Mouse (Mus musculus) heart, postnatal 0 days (tissue): ENCODE measurements around the gene Pigg.

ENCODE experiments used
- CTCF ChIP-seq: IDR thresholded peaks from 2 replicates; pipeline ENCODE4 v1.5.1; 2016; ENCODE audit warnings: antibody characterized with exemption, control low read depth, low read depth
- EP300 ChIP-seq: IDR thresholded peaks from 2 replicates; pipeline ENCODE4 v1.6.1; 2016; ENCODE audit warnings: antibody characterized with exemption, low read depth

GRCm38 (mm10) chr5:108368446-108368845, 56.0 kb downstream of the Pigg start:
- TF ChIP-seq CTCF (no peak), EP300 (no peak)
